Mouse (Mus musculus) inflammation-experienced regulatory T-cells, adult 6 months (primary cell): ENCODE data around the gene Gale. TPM values are rescaled to one million over a fixed set of nuclear protein-coding genes. Genes with fewer than 3 reads are reported as not detected.

Experiments used
- polyA plus RNA-seq, 3 experiments: library from polyadenylated mRNA; unstranded; fragments of 100-300 nt; shearing (Covaris generic); gene quantifications; one replicate each; pipeline ENCODE4 v1.2.1; 2017

Gene Gale
- polyA plus RNA-seq, 3 experiments from 2014 or later = 14.2 to 26.3 (median 19.0) TPM

Other genes with a start within 250 kb of the Gale start
- gene Il22ra1, start 235.6 kb upstream of the Gale start, polyA plus RNA-seq = not detected
- not detected for gene Myom3, start 204.0 kb upstream of the Gale start, polyA plus RNA-seq
- 100 to 1,000 TPM; 184 to 209 (median 207) TPM for gene Srsf10, start 108.0 kb upstream of the Gale start, polyA plus RNA-seq
- gene Pnrc2, start 89.9 kb upstream of the Gale start, polyA plus RNA-seq = 100 to 1,000 TPM; 177 to 235 (median 211) TPM
- 1 to 10 TPM; 1.9 to 8.0 (median 7.0) TPM for gene Cnr2, start 68.3 kb upstream of the Gale start, polyA plus RNA-seq
- 100 to 1,000 TPM in 1 of 3 experiments, 10 to 100 TPM in 2; 81.7 to 101 (median 98.9) TPM for gene Fuca1, start 43.0 kb upstream of the Gale start, polyA plus RNA-seq
- gene Hmgcl, start 17.3 kb upstream of the Gale start, polyA plus RNA-seq = 10 to 100 TPM; 70.5 to 83.4 (median 77.2) TPM
- 10 to 100 TPM; 61.2 to 78.8 (median 65.5) TPM for gene Lypla2, start 8.9 kb downstream of the Gale start, polyA plus RNA-seq
- gene Pithd1, start 23.5 kb downstream of the Gale start, polyA plus RNA-seq = 10 to 100 TPM in 1 of 3 experiments, 1 to 10 TPM in 2; 8.3 to 16.7 (median 9.8) TPM
- 10 to 100 TPM; 47.2 to 77.0 (median 56.2) TPM for gene Eloa, start 58.0 kb downstream of the Gale start, polyA plus RNA-seq
- 1,000 to 10,000 TPM in 2 of 3 experiments, 100 to 1,000 TPM in 1; 855 to 1,337 (median 1,209) TPM for gene Rpl11, start 89.7 kb downstream of the Gale start, polyA plus RNA-seq
- gene Id3, start 179.8 kb downstream of the Gale start, polyA plus RNA-seq = 100 to 1,000 TPM; 125 to 343 (median 290) TPM
- 10 to 100 TPM; 15.0 to 44.4 (median 16.8) TPM for gene E2f2, start 208.7 kb downstream of the Gale start, polyA plus RNA-seq
- under 1 TPM in 1 of 3 experiments, not detected in 2; 0.16 TPM for gene Asap3, start 242.6 kb downstream of the Gale start, polyA plus RNA-seq